Mouse (Mus musculus) megakaryocyte, adult 5-6 weeks (primary cell): ENCODE data around the gene Gm11983. TPM values are rescaled to one million over a fixed set of nuclear protein-coding genes. Genes with fewer than 3 reads are reported as not detected.
"Not testable (repeated sequence)": the region's sequence is repeated elsewhere in the genome, so short reads cannot be mapped to it uniquely, and the experiment has no call there.

Experiments used
- ATAC-seq: 2 replicates; pipeline ENCODE4 v1.8.0; 2016; ENCODE audit warnings: mild to moderate bottlenecking, inconsistent platforms; ENCODE audit not compliant: poor library complexity, severe bottlenecking
- total RNA-seq, 2 experiments: library from RNA; stranded (forward) in 1 of 2; stranded (reverse) in 1 of 2; fragments of 153-499, 151-499 nt in 1 of 2; fragments of 221-1000, 200-1000 nt in 1 of 2; gene quantifications; 2 replicates each; pipeline versions ENCODE4 v1.2.3 to v1.2.4; 2015 to 2017

Gm11983 gene
- not detected in 2 replicates for total RNA-seq (2015)
- not detected in 2 replicates for total RNA-seq (2017)

DNA sequence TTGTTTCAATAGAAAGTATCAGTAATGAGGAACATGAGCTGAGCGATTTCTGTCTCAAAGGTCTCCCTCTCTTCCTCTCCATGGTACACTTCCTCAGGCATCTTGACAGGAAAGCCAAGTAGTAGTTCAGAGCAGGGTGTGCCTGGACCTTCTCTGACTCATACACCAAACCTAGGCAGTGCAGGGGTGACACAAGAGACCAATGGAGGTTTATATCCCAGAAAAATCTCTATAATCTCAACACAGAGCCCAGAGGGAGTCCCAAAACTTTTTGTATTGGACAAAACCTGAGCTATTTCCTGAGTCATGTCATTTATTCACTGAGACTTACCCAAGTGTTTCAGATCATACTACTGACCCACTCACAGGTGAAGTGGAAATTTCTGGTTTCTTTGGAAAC lies at the start of gene Gm11983:
Gm11983 (minus strand) TSS at position 101 of the 400 bp plus-strand sequence.
- ATAC-seq, result no peak

DNA sequence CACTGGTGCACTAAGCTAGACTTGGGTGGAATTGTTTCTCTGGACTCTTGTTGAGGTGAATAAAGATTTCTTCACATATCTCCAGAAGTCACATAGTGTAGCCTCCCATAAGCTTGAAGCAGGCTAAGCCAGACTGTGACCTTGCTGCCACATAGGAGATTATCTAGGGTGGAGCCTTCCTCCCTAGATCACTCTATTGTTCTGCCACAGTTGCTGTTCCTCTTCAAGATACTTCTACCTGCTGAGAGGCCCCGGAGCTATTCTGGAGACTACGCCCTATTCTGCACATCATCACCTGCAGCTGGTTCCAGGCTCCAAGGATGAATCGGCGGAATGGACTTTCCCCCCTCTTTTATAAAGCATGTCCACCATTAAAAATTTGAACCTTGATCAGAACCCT lies 45.6 kb upstream of the Gm11983 start:
- not testable (repeated sequence) for ATAC-seq

DNA sequence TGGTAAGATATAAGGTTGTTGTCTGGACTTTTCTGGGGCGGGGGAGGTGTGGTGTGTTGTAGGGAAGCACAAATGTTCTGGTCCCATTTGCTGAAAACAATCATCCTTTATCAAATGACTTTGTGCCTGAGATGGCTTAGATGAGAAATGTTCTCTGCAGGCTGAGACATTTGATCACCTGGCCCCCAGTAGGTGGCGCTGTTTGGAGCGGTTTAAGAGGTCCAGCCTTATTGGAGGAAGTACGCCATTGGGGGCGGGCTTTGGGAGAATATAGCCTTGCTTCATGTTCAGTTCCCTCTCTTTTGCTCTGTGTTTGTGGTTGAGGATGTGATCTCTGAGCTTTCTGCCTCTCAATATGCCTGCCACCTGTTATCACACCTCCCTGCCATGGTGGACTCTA lies 44.2 kb upstream of the Gm11983 start:
- no peak for ATAC-seq

DNA sequence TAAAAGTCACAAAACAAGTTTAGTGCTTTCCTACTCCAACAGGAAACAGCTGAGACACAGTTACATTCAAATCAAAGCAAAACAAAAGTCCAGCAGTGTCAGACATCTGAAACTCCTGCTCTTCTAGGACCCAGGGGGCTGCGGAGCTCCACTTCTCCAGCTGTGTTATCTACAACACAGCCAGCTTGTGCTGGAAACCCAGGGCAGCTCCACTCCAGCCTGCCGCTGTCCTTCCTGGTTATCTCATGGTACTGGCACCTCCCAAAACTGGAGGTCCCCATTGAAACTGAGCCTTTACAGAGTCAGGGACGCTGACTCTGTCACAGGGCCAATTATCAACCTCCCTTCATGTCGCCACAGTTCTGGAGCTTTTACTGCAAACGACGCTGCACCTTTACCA lies 40.3 kb upstream of the Gm11983 start:
- no peak for ATAC-seq

DNA sequence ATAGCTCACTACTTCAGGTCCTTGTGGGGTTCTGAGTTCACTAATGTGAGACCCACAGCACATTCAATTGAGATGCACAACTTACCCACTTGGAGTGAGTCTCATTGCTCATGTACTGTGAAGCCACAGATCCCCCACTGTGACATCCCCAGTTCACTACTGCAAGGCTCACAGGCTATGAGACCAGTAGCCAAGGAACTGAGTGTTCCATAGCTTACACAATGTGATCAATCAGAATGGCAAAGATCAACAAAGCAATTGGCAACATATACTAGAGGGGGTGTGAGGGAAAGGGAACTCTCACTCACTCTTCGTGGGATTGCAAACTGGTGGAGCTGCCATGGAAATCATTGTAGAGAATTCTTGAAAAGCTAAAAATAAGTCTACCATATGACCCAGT lies 33.5 kb upstream of the Gm11983 start:
- ATAC-seq, result no peak

DNA sequence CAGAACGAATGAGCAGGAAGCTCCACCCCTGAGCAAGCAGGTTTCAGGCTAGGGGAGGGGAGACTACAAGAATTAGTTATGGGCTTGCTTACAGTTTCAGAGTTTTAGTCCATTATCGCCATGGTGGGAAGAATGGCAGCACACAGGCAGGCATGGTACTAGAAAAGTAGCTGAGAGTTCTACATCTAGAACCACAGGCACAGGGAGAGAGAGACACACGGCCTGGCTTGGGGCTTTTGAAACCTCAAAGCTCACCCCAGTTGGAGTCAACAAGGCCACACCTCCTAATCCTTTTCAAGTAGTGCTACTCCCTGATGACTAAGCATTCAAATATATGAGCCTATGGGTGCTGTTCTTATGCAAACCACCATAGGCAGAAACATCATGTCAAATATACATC lies 28.1 kb upstream of the Gm11983 start:
- no peak for ATAC-seq

DNA sequence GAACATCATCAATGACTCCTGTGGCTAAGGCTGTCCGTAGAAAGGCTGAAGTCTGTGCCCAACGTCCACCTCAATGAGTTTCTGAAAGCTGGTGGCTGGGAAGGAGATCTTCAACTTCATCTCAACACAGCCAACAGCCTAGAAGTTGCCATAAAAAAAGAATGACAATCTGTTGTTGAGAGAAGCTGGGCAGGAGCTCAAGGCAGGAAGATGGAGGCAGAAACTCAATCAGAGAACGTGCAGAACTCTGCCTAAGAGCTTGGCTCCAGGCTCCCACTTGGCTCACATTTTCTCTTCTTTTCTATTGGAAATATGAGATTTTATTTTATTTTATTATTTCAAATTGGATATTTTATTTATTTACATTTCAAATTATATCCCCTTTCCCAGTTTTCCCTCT lies 24.7 kb upstream of the Gm11983 start:
- ATAC-seq, result no peak

DNA sequence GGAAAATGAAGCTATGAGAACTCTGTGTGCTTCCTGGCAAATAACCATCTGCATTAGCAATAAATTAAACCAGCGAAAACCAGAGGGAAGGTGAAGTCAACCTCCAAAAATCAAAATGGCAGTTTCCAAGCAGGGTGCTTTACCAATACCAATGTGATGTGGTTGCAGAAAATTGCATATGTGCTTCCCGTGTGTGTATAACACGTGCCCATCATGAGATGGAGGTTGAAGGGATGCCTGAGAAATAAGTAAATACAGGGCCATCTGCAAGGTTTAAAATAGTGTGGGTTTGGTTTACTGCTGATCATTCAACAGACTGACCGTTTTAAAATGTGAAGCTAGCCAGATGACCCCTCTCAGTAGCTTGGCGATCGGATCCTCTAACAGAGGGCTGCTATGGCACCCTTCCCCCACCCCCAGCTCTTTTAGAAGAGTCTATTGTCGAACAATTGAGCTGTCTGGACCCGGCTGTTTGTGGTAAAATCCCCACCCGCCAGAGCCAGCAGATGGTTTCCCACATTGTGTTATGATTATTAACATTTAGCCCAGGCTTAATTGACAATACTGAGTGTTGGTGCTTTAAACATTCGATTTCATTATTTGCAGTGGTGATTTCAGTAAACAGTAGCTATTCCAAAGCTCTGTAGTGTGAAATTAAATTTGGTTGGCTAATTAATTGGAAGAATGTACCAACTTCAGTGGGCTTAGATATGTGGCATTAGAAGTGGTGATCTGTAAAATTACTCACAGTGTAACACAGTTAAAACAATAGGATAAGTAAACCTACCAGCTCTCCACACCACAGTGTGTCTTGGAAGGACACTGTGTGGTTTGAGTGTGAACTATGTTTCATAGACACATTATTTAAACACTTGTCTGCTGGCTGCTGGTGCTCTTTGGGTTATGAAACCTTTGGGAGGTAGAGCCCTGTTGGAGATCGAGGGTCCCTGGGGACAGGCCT lies 22.7 kb upstream of the Gm11983 start:
- ATAC-seq, result no peak

DNA sequence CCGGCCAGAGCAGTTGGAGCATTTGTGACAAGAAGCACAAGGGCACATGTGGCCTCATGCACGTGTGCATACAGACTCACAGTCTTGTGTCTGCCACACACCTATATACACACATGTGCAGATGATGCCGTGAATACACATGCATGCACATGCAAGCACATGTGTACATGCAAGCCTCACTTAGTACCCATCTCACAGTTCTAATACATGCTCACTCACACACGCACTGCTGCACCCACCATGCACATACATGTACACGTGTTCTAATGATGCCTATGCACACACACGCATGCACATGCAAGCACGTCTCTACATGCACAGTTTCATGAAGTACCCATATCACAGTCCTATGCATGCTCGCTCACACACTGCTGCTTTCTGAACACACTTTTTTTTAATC lies 21.6 kb upstream of the Gm11983 start:
- no peak for ATAC-seq

DNA sequence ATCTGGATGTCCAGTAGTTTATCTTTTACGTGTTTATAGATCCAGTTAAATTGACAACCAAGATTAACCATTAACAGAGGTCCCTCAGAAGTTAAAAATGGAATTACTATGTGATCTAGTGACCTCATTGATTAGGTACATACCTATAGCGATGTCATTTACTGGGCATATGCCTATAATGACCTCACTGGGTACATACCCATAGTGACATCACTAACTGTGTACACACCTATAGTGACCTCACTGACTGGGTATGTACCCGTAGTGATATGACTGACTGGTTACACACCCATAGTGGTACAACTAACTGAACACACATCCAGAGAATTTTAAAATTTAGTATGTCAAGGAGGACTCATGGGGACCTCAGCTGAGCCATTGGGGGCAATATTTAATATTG lies 18.5 kb upstream of the Gm11983 start:
- no peak for ATAC-seq

DNA sequence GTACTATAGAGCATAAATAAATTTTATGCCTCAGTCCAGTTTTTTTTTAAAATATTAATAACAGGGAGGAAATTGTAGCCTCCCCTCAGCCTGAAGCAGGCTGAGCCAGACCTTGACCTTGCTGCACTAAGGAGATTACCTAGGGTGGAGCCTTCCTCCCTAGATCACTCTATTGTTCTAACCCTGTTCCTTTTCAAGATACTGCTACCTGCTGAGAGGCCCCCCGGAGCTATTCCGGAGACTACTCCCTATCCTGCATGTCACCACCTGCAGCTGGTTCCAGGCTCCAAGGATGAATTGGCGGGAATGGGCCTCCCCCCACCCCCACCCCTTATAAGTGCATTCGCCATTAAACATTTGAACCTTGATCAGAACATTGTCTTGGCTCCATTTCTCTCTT lies 15.9 kb upstream of the Gm11983 start:
- not testable (repeated sequence) for ATAC-seq

DNA sequence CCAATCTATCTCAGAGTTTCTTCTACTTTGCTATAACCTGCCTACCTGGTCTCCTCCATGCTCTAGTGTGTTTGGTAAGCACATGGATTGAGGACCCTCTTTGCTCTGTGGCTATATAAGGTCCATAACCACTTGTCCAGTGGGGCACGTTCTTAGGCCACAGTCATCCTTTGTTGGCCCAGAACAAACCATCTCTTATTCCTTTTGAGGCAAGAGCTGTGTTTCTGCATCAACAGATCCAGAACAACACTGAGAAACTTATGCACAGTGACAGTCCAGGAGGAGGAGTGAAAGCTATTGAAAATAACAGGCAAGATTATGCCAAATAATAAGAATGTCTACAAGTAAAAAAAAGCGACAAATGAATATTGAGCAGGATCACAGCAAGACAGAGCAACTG lies 6.4 kb upstream of the Gm11983 start:
- no peak for ATAC-seq

DNA sequence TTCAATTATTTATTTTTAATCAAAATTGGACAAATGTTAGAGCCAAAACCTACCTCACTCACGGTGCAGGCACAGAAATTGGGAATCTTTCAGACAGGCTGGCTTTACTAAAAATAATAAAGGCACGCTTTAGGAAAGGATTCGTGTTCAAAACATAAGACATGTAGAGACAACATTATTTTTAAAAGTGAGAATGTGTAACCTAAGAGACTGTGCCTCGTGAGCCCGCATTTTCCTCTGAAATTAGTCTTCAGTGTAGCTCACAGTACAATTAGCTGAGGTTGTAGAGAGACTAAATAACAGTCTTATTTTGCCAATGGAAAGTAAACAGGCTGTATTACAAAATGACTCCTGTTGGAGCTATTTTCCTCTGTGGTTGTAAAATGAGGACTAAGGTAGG lies 4.7 kb upstream of the Gm11983 start:
- no peak for ATAC-seq

DNA sequence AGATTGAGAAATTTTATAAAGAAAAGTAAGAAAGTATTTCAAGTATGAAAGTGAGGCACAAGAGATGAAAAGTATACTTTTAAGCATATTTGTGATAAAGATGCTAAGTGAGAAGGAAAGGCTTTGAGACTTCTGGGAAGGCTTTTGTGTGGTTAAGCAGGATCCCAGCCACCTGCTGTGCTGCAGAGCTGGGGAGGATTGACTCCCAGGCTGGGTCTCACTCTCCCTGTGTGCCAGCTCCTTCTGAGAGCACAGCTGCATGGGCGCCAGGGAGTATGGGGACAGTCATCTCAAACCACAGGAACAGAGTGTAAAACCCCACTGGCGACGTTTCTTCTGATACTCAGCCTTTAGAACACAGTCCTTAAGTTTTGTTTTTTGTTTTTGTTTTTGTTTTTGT lies 3.3 kb upstream of the Gm11983 start:
- no peak for ATAC-seq

DNA sequence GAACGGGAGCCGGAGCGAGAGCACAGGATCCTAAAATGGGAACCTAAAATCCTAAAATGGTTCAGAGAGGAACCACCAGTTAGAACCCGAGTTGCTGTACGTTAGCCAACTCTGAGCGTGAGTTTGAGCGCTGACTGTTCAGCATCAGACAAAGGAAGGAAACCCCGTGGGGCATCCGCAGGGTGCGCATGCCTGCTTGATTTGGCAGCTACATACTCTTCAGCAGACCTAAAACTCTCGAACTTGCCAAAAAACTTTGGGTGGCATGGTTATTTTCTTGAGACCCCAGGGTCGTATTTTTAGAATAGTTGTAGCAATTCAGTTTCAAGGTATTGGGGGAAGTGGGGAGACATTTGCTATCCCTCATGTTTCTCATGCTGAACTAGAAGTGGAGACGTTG lies 2.8 kb downstream of the Gm11983 start:
- no peak for ATAC-seq

DNA sequence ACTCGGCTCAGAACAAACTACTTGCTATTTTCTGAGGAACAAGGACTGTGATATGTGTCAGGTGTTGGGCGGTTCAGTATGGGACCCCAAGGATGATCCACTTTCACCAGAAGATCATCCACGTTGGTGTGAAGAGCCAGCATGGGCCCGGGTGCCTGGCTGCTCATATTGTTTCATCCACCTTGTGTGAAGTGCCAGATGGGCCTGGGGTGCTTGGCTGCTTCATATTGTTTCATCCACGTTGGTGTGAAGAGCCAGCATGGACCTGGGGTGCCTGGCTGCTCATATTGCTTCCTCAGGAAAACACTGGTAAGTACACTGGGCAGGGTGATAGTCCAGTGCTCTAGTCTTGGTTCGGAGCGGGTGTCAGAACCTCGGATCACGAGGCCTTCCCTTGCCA lies 3.7 kb downstream of the Gm11983 start:
- ATAC-seq, result no peak

DNA sequence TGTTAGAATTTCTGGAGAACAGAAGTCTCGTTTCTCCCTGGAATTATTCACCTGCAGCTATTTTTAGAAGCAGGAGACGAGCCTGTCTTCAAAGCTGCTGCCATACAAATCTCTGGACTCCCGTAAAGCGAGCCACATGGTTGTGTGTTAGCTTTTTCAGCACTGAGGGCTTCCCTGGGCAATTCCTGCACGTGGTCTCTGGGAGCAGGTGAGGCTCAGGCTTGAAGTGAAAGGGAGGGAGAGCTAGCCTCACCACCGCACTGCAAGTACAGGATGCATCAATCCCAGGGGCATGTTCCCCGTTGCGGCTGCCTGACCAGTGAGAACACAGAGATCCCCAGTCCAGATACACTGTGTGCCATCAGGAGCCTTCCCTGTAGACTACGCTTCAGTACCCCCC lies 5.5 kb downstream of the Gm11983 start:
- no peak for ATAC-seq

DNA sequence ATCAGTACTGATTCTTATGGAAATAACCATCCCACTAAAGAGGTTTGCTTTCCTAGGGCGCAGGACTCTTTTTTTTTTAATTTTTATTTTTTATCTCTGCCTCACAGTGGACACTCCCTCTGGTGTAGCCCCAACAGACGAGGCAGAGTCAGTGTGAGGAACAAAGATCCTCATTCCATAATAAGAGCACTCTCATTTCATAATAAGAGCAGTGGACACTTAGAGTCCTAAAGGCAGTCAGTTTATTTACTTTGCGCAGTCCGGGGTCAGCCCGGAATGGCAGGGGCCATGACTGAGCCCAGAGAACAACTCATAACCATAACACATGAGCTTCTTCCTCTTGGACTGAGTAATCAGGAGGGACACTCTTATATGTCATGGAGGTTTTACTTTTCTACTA lies 9.3 kb downstream of the Gm11983 start:
- ATAC-seq, result no peak

DNA sequence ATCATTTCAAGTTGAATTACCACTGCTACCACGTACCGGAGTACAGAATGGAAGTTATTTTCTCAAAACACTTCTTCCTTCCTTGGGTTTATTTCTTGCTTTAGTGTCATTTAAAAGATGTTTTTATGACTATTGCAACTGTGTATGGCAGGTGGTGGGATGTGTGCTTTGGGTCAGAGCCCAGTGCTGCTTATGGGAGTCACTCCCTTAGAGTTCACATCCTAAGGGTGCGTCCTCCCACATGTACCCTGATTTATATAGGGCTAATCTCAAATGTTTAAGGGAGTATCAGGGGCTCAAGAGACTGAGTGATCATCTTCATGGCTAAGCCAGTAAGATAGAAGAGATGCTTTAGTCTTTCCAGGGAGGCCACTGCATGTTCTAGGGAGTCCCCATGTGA lies 11.3 kb downstream of the Gm11983 start:
- ATAC-seq, result no peak

DNA sequence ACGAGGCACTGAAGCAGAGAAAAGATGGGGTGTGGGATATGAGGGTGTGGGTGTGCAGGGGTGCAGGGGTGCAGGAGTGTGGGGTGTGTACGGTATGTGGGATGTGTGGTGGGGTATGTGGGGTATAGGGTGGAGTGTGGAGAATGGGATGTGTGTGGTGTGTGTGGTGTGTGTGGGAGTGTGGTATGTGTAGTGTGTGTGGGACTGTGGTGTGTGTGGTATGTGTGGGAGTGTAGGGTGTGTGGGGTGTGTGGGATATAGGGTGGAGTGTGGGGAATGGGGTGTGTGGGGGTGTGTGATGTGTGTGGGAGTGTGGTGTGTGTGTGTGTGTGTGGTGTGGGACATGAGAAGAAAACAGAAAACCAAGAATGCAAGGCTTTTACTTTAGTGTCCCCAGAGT lies 14.3 kb downstream of the Gm11983 start:
- ATAC-seq, result no peak

DNA sequence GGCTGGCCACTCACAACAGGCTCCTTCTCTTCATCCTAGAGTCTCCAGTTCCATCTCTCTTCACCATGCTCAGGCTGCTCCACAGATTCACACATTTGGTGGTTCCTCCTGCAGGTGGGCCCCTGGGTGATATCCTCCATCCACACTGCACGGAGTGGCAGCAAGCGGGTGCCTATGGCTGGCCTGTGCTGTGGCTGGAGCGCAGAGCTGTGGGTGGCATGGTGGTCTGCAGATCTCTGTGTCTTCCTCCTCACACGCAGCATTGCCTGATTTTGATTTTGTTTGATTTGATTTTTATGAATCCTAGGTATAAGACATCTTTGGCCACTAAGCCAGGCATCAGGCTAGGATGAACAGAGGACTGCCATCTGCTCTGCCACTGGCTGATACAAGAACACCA lies 23.0 kb downstream of the Gm11983 start:
- no peak for ATAC-seq

DNA sequence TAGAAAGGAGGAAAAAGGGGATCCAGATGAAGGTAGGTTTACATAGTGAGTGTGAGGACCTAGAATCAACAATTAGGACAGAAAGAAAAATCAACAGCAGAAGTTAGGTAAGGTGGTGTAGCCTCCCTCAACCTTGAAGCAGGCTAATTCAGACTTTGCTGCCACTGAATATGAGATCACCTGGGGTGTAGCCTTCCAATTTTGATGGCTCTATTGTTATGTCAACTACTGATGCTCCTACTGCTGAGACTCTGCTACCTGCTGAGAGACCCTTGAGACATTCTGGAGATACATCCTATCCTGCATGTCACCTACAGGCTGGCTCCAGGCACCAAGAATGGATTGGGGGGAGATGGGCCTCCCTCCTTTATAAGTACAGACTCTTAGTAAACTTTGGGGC lies 34.6 kb downstream of the Gm11983 start:
- not testable (repeated sequence) for ATAC-seq

DNA sequence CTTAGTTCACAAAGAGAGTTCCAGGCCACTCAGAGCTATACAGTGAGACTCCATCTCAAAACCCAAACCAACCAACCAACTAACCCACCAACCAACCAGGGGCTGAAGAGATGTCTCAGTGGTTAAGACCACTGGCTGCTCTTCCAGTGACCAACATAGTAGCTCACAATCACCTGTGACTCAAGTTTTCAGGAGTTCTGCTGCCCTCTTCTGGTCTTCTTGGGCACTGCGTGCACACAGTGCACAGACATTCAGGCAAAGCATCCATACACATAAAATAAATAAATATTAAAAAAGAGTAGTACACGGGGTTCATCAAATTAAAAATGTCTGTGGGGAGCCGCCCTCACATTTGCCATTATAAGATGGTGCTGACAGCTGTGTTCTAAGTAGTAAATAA lies 46.8 kb downstream of the Gm11983 start:
- ATAC-seq, result no peak
